Mouse (Mus musculus): ENCODE data around the gene Gm10037.

Gm10037 gene

DNA sequence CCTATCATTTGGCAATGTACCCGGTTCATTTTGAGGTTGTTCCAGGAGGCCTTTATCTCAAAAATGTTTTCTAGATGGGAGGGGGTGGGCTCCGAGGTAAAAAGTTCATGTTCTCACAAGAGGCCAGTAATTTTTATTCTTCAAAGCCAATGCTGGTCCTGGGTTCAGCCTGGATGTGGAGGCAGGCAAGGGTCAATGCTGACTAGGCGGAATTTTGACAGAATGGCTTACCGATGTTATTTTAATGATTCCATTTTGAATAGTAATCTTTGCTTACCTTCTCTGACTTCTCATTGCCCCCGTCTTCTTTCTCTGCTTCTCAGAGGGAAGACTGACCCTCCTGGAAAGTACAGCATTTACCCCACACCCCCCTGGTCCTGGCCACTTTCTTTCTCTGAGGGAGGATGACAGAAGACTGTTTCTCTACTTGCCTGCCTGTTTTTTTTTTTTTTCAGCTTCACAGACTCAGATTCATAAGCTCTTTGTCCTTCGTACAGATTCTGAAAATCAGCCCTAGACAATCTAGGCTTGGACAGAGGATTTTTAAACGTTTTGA is 45.9 kb downstream of the Gm10037 start:
- no peak for DNase-seq

DNA sequence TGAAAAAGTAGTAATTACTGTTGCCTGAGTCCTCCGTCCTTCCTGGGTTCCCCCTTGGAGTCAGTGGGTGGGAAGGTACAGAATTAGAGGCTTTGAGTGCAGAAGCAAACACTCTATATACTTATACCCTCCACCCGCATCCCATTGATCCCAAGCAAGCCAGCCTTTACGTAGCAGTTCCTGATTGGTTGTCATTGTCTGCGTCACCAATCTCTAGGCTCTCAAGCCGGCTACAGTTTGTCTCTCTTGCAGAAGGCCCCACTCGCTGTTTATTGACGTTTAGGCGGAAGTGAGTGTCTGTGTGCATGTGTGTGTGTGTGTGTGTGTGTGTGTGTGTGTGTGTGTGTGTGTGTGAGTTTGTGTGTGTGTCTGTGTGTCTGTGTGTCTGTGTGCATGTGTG is 53.1 kb downstream of the Gm10037 start:
- no peak for DNase-seq
